Mouse (Mus musculus) heart, postnatal 0 days (tissue): ENCODE measurements around the gene Pdcd7.

Experiments
- CTCF ChIP-seq: IDR thresholded peaks from 2 replicates; pipeline ENCODE4 v1.5.1; 2016; ENCODE audit warnings: antibody characterized with exemption, control low read depth, low read depth
- EP300 ChIP-seq: IDR thresholded peaks from 2 replicates; pipeline ENCODE4 v1.6.1; 2016; ENCODE audit warnings: antibody characterized with exemption, low read depth

DNA sequence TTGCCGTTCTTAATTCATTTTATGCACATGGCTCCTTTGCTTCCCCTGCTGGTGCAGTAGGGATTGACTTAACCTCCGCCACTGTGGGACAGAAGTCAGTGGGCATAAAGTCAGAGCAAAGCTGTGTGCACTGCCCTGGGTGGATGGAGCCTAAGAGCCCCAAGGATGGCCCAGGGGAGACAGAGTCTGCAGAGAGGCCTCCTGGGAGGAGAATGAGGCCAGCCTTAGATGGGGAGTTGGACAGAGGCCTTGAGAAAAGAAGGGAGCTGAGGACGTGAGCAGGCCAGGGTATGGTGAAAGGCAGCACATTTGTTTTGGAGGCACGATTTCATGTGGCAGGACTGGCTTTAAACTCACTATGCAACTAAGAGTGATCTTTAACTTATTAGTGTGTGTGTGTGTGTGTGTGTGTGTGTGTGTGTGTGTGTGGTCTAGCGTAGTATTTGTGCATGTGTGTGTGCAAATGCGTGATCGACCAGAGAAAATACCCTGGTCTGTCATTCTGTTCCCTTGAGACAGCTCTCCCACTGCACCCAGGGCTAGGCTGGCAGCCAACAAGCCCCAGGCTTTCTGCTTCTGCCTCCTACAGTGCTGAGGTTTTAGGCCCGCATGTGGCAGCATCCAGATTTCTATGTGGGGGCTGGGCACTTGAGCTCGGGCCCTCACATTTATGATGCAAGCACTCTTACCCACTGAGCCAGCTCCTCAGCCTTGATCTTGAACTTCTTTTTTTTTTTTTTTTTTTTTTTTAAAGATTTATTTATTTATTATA lies 29.4 kb downstream of the Pdcd7 start:
- TF ChIP-seq CTCF (peak; percentile 10; the same call in 1 of the 2 replicates), EP300 (no peak)
